Mouse (Mus musculus) heart, embryonic 16.5 days (tissue): Measurements from ENCODE around the gene Acox3. TPM values are rescaled to one million over a fixed set of nuclear protein-coding genes. Genes with fewer than 3 reads are reported as not detected.

Experiments
- ATAC-seq: fragments of 200-750 bp; cut with Nextera tagmentation; replicated peaks from 2 replicates; pipeline ENCODE4 v1.8.0; 2017; ENCODE audit warnings: moderate number of reproducible peaks; ENCODE audit not compliant: insufficient read depth, low FRiP score; ENCODE audit errors: extremely low read depth
- H3K27ac ChIP-seq: fragments of 300-500 bp; sonication (generic); 2 replicates; pipeline ENCODE4 v1.5.1; 2014; ENCODE audit warnings: mild to moderate bottlenecking, low read length, control low read depth, moderate library complexity
- H3K27me3 ChIP-seq: fragments of 300-500 bp; sonication (generic); 2 replicates; pipeline ENCODE4 v1.6.1; 2014; ENCODE audit warnings: low read length, mixed read lengths; ENCODE audit not compliant: control insufficient read depth, insufficient read depth
- H3K36me3 ChIP-seq: fragments of 300-500 bp; sonication (generic); 2 replicates; pipeline ENCODE4 v1.6.1; 2014; ENCODE audit not compliant: control insufficient read depth, insufficient read depth
- H3K4me1 ChIP-seq: fragments of 300-500 bp; sonication (generic); 2 replicates; pipeline ENCODE4 v1.6.1; 2014; ENCODE audit warnings: low read length, mixed read lengths; ENCODE audit not compliant: control insufficient read depth, insufficient read depth
- H3K4me2 ChIP-seq: fragments of 300-500 bp; sonication (generic); 2 replicates; pipeline ENCODE4 v1.6.1; 2014; ENCODE audit warnings: low read depth, mild to moderate bottlenecking, control low read depth, low read length
- H3K4me3 ChIP-seq: fragments of 300-500 bp; sonication (generic); 2 replicates; pipeline ENCODE4 v1.5.1; 2014; ENCODE audit warnings: mild to moderate bottlenecking, control low read depth, low read length
- H3K9ac ChIP-seq: fragments of 300-500 bp; sonication (generic); 2 replicates; pipeline ENCODE4 v1.6.1; 2014; ENCODE audit warnings: low read length, control low read depth
- H3K9me3 ChIP-seq: fragments of 300-500 bp; sonication (generic); replicated peaks from 2 replicates; pipeline ENCODE4 v1.6.1; 2016; ENCODE audit warnings: low read length; ENCODE audit not compliant: control insufficient read depth
- WGBS: fragments of 180-500 bp; shearing (Covaris S2); extraction: QIAGEN DNeasy Blood & Tissue Kit; methylation state at CpG from one replicate; pipeline ENCODE4 v1.1.7; 2014; 5-methylcytosine and 5-hydroxymethylcytosine counted together
- polyA plus RNA-seq: library from polyadenylated mRNA; unstranded; fragments of >200 nt; fragmentation: Nextera tagmentation; extraction: Ambion mirVana; gene quantifications from 2 replicates; pipeline ENCODE4 v1.2.1, GENCODE M21; 2015

Acox3 gene
- polyA plus RNA-seq, 1 experiment from 2014 or later, result 11.2 TPM

- Histone ChIP-seq H3K27me3 (no peaks in the 10 kb centered on the region; the same call in 1 of the 2 replicates), H3K4me2 (no peak overlapping the region), H3K9ac (no peak overlapping the region), H3K36me3 (no peaks in the 10 kb centered on the region), H3K4me1 (peaks cover 26% of the 10 kb centered on the region), H3K27ac (no peak overlapping the region), H3K4me3 (no peak overlapping the region), H3K9me3 (no peaks in the 10 kb centered on the region)
- 87% methylated on average over 11 of the region's 11 CpGs for WGBS
- ATAC-seq, result no peak
Observed at GRCm38 (mm10) chr5:35611900-35612299, 29.1 kb downstream of the Acox3 start.

- Histone ChIP-seq H3K27ac (no peak overlapping the region), H3K9ac (no peak overlapping the region), H3K27me3 (no peaks in the 10 kb centered on the region; the same call in 1 of the 2 replicates), H3K4me1 (peaks cover 19% of the 10 kb centered on the region), H3K9me3 (no peaks in the 10 kb centered on the region), H3K4me2 (no peak overlapping the region), H3K4me3 (no peak overlapping the region), H3K36me3 (no peaks in the 10 kb centered on the region)
- ATAC-seq, result no peak
- WGBS, result 86% methylated on average over 8 of the region's 8 CpGs
Observed at GRCm38 (mm10) chr5:35612722-35613121, 29.9 kb downstream of the Acox3 start.

- H3K36me3 ChIP-seq, result no peaks in the 10 kb centered on the region
- ATAC-seq, result no peak
- H3K9ac ChIP-seq, result no peak overlapping the region
- peaks cover 9% of the 10 kb centered on the region for H3K4me1 ChIP-seq
- WGBS, result 43% methylated on average over 5 of the region's 5 CpGs
- H3K27ac ChIP-seq, result no peak overlapping the region
- H3K4me3 ChIP-seq, result no peak overlapping the region
- no peak overlapping the region for H3K4me2 ChIP-seq
- no peaks in the 10 kb centered on the region; the same call in 1 of the 2 replicates for H3K27me3 ChIP-seq
- H3K9me3 ChIP-seq, result no peaks in the 10 kb centered on the region
Observed at GRCm38 (mm10) chr5:35616943-35617342, 34.1 kb downstream of the Acox3 start.

- no peak overlapping the region for H3K27ac ChIP-seq
- H3K36me3 ChIP-seq, result no peaks in the 10 kb centered on the region
- 14% methylated on average over 4 of the region's 4 CpGs for WGBS
- H3K9ac ChIP-seq, result no peak overlapping the region
- ATAC-seq, result peak; percentile 61; the same call in 1 of the 2 replicates
- H3K4me2 ChIP-seq, result no peak overlapping the region
- H3K9me3 ChIP-seq, result no peaks in the 10 kb centered on the region
- no peaks in the 10 kb centered on the region for H3K27me3 ChIP-seq
- H3K4me1 ChIP-seq, result peaks cover 9% of the 10 kb centered on the region
- no peak overlapping the region for H3K4me3 ChIP-seq
Observed at GRCm38 (mm10) chr5:35621114-35621513, 38.3 kb downstream of the Acox3 start.

- ATAC-seq, result no peak
- Histone ChIP-seq H3K36me3 (no peaks in the 10 kb centered on the region), H3K9ac (no peak overlapping the region), H3K4me2 (no peak overlapping the region), H3K27me3 (no peaks in the 10 kb centered on the region), H3K4me1 (peaks cover 9% of the 10 kb centered on the region), H3K4me3 (no peak overlapping the region), H3K27ac (no peak overlapping the region), H3K9me3 (no peaks in the 10 kb centered on the region)
Observed at GRCm38 (mm10) chr5:35623831-35624230, 41.0 kb downstream of the Acox3 start.

GRCm38 (mm10) chr5:35624751-35625239 lies 42.0 kb downstream of the Acox3 start:
- Histone ChIP-seq H3K4me1 (peaks cover 9% of the 10 kb centered on the region), H3K36me3 (no peaks in the 10 kb centered on the region), H3K9ac (no peak overlapping the region), H3K27me3 (no peaks in the 10 kb centered on the region), H3K4me2 (no peak overlapping the region), H3K27ac (no peak overlapping the region), H3K4me3 (no peak overlapping the region), H3K9me3 (no peaks in the 10 kb centered on the region)
- WGBS, result 58% methylated on average over 4 of the region's 4 CpGs
- 0 out of 2 replicates have a peak, but pooled peaks have one; percentile 37 for ATAC-seq

- no peak for ATAC-seq
- Histone ChIP-seq H3K36me3 (no peaks in the 10 kb centered on the region), H3K4me3 (no peak overlapping the region), H3K9ac (no peak overlapping the region), H3K4me2 (no peak overlapping the region), H3K27ac (no peak overlapping the region), H3K4me1 (peaks cover 2% of the 10 kb centered on the region; the same call in 1 of the 2 replicates), H3K27me3 (no peaks in the 10 kb centered on the region), H3K9me3 (no peaks in the 10 kb centered on the region)
- WGBS, result 81% methylated on average over 2 of the region's 2 CpGs
Observed at GRCm38 (mm10) chr5:35626408-35626807, 43.6 kb downstream of the Acox3 start.

GRCm38 (mm10) chr5:35627307-35627840 lies 44.5 kb downstream of the Acox3 start:
- Histone ChIP-seq H3K36me3 (no peaks in the 10 kb centered on the region), H3K27ac (no peak overlapping the region), H3K4me1 (no peaks in the 10 kb centered on the region), H3K4me3 (no peak overlapping the region), H3K9me3 (no peaks in the 10 kb centered on the region), H3K9ac (no peak overlapping the region), H3K27me3 (no peaks in the 10 kb centered on the region), H3K4me2 (no peak overlapping the region)
- WGBS, result 46% methylated on average over 7 of the region's 7 CpGs
- ATAC-seq, result no peak

GRCm38 (mm10) chr5:35628685-35629084 lies 45.8 kb downstream of the Acox3 start:
- Histone ChIP-seq H3K4me1 (no peaks in the 10 kb centered on the region), H3K4me2 (no peak overlapping the region), H3K27ac (no peak overlapping the region), H3K27me3 (no peaks in the 10 kb centered on the region), H3K36me3 (no peaks in the 10 kb centered on the region), H3K9me3 (no peaks in the 10 kb centered on the region), H3K4me3 (no peak overlapping the region), H3K9ac (no peak overlapping the region)
- no peak for ATAC-seq
- 54% methylated on average over 1 of the region's 1 CpGs for WGBS
